Mouse (Mus musculus): ENCODE measurements around the gene Gjc3.
"Not testable (repeated sequence)": the region's sequence is repeated elsewhere in the genome, so short reads cannot be mapped to it uniquely, and the experiment has no call there.

The Gjc3 gene

GRCm38 (mm10) chr5:137962945-137963344 lies at the start of gene Gjc3:
TSS of gene Gjc3 (minus strand) at chr5:137963098.
- no peak for DNase-seq (ENCODE audit: low spot score)

DNA sequence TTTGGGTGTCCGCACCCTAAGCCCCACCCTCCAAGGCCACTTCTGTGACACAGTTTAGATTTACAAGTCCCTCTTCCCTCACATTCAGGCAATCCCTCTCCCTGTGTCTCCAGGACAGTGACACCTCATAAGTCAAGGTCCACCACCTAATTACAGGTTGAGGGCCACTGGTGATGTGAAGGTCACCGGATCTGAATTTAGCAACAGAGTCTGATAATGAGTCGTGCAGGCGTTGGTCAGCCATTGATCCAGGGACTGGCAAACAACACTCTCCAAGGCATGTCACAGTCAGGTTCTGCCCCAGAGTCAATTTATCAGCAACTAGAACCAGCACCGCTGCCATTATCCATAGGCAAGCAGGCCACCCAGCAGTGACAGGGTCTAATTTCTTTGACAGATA lies 49.5 kb upstream of the Gjc3 start:
- DNase-seq (ENCODE audit: low spot score) = no peak

DNA sequence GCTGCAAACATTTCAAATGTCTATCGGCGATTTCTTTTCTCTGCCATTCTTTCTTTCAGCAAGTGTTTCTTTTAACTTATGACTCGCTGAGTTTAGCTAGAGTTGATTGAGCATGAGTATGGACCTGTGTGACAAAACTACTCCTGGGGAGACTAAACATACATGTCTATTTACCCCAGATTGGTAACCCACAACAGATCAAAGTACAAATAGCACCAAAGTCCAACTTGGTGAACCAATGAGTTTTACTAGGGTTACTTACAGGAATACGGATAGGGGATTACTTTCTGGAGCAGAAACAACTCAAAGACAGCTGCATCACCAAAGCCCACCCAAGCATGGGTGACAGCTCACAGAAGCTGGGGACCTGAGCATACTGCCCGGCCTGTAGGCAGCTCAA lies 46.5 kb upstream of the Gjc3 start:
- no peak for DNase-seq (ENCODE audit: low spot score)

DNA sequence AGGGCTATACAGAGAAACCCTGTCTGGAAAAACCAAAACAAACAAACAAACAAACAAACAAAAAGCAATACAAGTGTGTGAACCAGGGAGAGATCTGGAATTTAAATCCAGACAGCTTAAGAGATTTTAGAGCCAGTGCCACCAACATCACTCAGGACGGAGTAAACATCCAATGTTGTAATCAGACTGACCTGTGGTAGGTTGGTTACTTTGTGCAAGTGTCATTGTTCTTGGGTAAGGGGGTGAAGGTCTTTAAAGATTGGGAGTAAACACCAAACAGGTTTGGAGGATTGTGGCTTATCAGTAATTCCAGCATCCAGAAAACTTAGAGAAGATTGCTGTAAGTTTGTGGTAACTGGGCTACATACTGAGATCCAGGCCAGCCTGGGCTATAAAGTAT lies 23.5 kb upstream of the Gjc3 start:
- DNase-seq (ENCODE audit: low spot score) = no peak

GRCm38 (mm10) chr5:137981300-137981699 lies 18.4 kb upstream of the Gjc3 start, which contains the start of gene Azgp1:
TSS of gene Azgp1 (plus strand) at chr5:137981520.
- no peak for DNase-seq (ENCODE audit: low spot score)

GRCm38 (mm10) chr5:137979081-137979480 lies 16.2 kb upstream of the Gjc3 start:
- DNase-seq (ENCODE audit: low spot score) = no peak

GRCm38 (mm10) chr5:137977291-137977690 lies 14.4 kb upstream of the Gjc3 start:
- no peak for DNase-seq (ENCODE audit: low spot score)

- no peak for DNase-seq (ENCODE audit: low spot score)
These were observed 12.5 kb upstream of the Gjc3 start for GRCm38 (mm10) chr5:137975434-137975833.

DNA sequence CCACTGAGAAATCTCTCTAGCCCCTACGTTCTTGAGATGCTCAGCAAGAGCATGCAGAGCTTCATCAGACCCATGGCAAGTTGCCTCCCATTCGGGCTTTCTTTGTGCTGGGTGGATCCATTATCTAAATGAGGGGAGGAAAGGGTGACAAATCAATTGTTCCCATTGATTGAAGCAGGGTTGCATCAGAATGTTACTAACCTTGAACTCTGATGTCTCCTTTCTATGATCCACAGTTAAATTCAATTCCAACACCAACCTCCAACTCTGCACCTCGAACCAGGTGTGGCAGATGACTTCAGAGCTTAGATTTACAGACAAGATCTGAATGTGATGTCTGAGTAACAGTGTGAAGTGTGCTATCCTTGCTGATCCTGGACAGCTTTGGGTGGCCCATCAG lies 11.8 kb upstream of the Gjc3 start:
- no peak for DNase-seq (ENCODE audit: low spot score)

DNA sequence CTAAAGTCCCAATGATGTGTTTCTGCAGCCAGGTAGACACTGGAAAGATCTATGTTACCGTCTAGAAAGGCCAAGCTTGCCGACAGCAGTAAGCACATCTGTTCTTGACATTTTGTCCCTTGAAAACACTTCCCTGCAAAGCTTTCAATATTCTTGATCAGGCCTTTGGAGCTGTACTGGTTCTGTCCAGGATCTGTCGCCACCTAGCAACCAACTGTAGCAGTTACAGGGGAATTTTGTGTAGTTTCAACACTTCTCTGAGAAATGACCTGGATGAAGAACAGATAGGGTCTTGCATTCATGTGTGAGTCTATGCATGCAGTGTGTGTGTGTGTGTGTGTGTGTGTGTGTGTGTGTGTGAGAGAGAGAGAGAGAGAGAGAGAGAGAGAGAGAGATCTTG lies 10.8 kb upstream of the Gjc3 start:
- DNase-seq (ENCODE audit: low spot score) = no peak

GRCm38 (mm10) chr5:137973161-137973560 lies 10.3 kb upstream of the Gjc3 start:
- DNase-seq (ENCODE audit: low spot score) = no peak

DNA sequence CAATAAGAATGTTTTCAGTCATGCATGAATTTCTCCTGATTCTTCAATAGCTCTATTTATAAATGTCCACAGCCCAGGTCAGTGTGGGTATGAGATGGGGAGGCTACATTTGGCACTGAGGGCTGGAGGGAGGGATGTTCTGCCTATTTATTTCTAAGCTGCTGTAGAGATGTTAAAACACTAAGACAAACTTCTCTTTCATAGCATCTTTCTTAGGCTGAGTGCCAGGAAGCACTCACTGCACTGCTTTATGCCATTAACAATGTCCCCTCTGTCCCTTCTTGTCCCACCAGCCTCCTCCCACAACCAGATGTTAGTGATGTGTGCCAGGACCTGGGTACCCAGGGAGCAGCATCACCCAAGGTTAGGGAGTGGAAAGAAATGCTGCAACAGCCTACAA lies 3.6 kb upstream of the Gjc3 start:
- DNase-seq (ENCODE audit: low spot score) = no peak

DNA sequence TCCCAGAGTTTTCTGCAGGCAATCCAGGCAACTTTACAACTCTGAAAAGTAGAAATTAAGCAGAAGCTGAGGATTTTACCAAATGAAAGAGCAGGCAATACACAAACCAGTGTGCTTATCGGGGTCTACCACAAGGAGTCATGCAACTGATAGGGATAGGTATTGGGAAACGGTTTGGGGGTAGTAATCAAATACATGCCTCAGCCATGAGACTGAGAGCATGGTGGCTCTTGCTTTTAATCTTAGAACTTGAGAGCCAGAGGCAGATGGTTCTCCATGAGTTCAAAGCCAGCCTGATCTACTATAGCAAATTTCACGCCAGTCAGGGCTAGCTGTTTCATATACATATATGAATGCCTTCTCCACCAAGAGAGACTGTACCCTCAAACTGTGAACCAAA lies 6.5 kb downstream of the Gjc3 start:
- no peak for DNase-seq (ENCODE audit: low spot score)

DNA sequence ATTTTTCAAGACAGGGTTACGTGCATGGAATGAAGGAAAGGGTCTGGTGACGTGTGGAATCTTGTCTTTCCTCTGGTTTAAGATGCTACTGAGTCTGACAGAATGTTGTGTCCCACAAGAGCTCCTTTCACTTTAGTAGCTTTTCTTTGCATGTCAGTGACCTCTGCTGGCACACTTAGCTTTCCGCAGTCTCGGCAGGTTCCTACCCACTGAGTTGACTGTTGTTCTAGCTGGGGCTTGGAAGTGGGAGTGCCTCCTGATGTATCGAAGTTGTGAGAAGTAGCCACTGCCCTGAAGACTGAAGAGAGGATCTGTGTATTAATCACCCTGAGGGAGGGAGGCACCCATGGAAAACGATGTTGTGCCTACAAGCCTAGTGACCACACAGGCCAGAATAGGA lies 11.7 kb downstream of the Gjc3 start:
- DNase-seq (ENCODE audit: low spot score) = peak; percentile 15

GRCm38 (mm10) chr5:137947303-137947702 lies 15.6 kb downstream of the Gjc3 start:
- DNase-seq (ENCODE audit: low spot score) = no peak

DNA sequence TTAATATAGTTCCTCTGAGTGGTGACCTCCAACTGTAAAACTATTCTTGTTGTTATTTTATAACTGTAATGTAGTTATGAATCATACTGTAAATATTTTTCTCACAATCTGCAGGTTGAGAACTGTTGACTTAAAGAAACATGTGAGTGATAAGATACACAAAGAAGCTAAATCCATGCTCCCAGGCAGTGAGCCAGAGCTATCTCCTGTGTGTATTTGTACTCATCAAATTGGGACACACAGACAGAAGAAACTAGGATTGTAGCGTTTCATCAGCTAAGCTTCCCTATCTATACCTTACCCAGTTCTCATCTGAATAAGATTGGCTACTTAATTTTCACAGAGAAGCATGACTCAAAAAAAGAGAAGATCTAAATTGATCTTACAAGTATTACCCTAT lies 19.8 kb downstream of the Gjc3 start:
- DNase-seq (ENCODE audit: low spot score) = no peak

DNA sequence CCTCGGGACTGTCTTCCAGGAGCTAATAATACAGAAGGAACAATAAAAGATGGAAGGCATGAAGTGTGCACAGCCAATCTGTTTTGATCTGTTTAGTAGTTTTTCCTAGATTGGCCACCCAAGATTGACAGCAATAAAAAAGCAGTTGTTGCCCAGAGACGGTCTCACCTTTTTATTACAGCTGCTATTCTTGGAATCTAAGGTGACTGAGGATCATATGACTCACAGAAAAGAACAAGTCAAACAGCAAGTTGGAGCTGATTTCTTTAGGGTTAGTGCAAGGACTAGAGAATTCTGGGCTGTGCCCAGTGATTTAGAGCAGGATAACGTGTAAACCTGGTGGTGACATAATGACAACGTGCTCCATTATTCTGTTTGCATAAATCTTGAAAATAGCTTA lies 21.9 kb downstream of the Gjc3 start:
- DNase-seq (ENCODE audit: low spot score) = no peak

GRCm38 (mm10) chr5:137937238-137937637 lies 25.7 kb downstream of the Gjc3 start:
- no peak for DNase-seq (ENCODE audit: low spot score)

DNA sequence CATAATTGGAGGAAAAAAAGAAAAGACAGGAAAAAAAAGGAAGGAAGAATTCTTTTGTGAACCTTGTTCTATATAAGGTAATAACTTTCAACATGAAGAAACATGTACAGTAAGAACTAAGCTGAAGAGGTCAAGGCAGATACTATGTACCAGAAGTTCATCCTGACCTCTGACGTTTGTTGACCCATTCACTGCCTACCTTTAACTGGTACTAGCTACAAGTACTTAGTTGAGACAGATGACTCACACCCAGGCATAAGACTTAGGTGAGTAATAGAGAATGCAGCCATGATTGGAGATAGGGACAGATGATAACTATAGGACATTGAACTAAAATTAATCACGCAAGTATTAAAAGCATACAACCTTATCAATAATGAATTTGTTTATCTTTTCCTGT lies 26.4 kb downstream of the Gjc3 start:
- DNase-seq (ENCODE audit: low spot score) = no peak

GRCm38 (mm10) chr5:137933934-137934333 lies 29.0 kb downstream of the Gjc3 start:
- DNase-seq (ENCODE audit: low spot score) = not testable (repeated sequence)

- no peak for DNase-seq (ENCODE audit: low spot score)
These were observed 34.5 kb downstream of the Gjc3 start for GRCm38 (mm10) chr5:137928439-137928838.

GRCm38 (mm10) chr5:137922171-137922570 lies 40.7 kb downstream of the Gjc3 start:
- no peak for DNase-seq (ENCODE audit: low spot score)

DNA sequence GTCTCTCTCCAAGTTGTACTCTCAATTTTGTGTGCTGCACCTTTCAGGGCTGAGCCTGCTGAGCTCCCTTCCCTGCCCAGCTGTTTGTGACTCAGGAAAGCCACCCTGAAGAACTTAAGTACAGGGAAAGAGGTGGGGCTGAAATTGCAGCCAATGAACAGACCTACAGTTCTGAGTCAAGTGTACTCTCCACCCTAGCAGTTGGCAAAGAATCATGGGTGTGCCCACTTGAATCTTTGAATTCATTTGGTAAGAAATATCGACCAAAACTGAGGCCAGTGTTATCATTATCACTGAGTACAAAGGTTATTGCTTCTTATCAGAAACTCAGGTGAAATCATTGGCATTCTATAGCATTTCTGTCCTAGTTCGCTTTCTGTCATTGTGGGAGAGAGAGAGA lies 41.4 kb downstream of the Gjc3 start, which contains the start of gene Cyp3a13:
TSS of gene Cyp3a13 (minus strand) at position 88 of the 400 bp plus-strand sequence.
- DNase-seq (ENCODE audit: low spot score) = peak; percentile 7

DNA sequence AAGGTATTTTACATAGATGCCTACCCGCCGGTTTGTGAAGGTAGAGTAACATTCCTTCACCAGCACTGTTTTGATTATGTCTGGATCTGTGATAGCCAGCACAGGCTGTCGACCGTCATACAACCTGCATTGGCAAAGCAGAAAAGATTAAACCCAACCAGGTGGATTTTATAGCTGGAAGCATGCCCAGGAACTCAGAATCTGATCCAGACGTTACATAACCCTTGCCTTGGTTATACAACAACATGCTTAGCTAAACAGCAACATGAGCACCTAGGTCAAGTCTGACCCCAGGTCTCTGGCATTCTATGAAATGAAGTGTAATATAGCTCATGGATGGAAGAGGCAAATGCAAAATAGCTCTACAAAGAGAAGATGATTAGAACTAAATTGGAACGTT lies 47.3 kb downstream of the Gjc3 start:
- no peak for DNase-seq (ENCODE audit: low spot score)

DNA sequence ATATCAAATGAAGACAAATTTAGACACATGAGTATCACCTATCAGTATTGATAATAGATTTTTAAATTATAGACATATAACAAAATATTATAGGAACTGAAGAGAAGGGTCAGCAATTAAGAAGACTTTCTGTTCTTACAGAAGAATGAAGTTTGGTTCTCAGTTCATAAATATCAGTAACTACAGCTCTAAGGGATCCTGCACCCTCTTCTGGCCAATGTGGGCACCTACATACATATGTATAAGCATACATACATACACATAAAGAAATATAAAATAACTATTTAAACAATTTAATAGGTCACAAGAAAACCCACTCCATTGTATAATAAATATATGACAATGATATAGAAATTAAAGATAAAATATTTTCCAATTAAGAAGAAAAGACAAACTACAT lies 48.4 kb downstream of the Gjc3 start:
- no peak for DNase-seq (ENCODE audit: low spot score)

Measured in urinary bladder, postnatal 25 days (tissue).